Mouse (Mus musculus) hindbrain, embryonic 11.5 days (tissue): ENCODE measurements around the gene Eomes. TPM values are rescaled to one million over a fixed set of nuclear protein-coding genes. Genes with fewer than 3 reads are reported as not detected.

ENCODE experiments used
- ATAC-seq: fragments of 200-750 bp; cut with Nextera tagmentation; 2 replicates; pipeline ENCODE4 v1.8.0; 2017; ENCODE audit warnings: mild to moderate bottlenecking, moderate TSS enrichment, moderate library complexity; ENCODE audit not compliant: low FRiP score
- DNase-seq: peaks from one replicate; pipeline ENCODE4 v3.0.0-alpha.2; 2015; ENCODE audit warnings: low spot score
- H3K27ac ChIP-seq: fragments of 300-500 bp; sonication (generic); 2 replicates; pipeline ENCODE4 v1.5.1; 2014; ENCODE audit warnings: mild to moderate bottlenecking, low read depth, low read length
- H3K27me3 ChIP-seq: fragments of 300-500 bp; sonication (generic); 2 replicates; pipeline ENCODE4 v1.6.1; 2014; ENCODE audit warnings: mild to moderate bottlenecking, low read length, moderate library complexity, mixed read lengths; ENCODE audit not compliant: control insufficient read depth, insufficient read depth
- H3K36me3 ChIP-seq: fragments of 300-500 bp; sonication (generic); 2 replicates; pipeline ENCODE4 v1.6.1; 2014; ENCODE audit warnings: mild to moderate bottlenecking, low read length, moderate library complexity, mixed read lengths; ENCODE audit not compliant: control insufficient read depth, insufficient read depth
- H3K4me1 ChIP-seq: fragments of 300-500 bp; sonication (generic); replicated peaks from 2 replicates; pipeline ENCODE4 v1.6.1; 2014; ENCODE audit warnings: low read length, mixed read lengths; ENCODE audit not compliant: control insufficient read depth, insufficient read depth
- H3K4me2 ChIP-seq: fragments of 300-500 bp; sonication (generic); replicated peaks from 2 replicates; pipeline ENCODE4 v1.6.1; 2014; ENCODE audit warnings: mild to moderate bottlenecking, low read depth, low read length
- H3K4me3 ChIP-seq: fragments of 300-500 bp; sonication (generic); 2 replicates; pipeline ENCODE4 v1.5.1; 2014; ENCODE audit warnings: low read depth, low read length
- H3K9ac ChIP-seq: fragments of 300-500 bp; sonication (generic); 2 replicates; pipeline ENCODE4 v1.6.1; 2014; ENCODE audit warnings: low read depth, low read length
- H3K9me3 ChIP-seq: fragments of 300-500 bp; sonication (generic); 2 replicates; pipeline ENCODE4 v1.6.1; 2016; ENCODE audit warnings: low read length; ENCODE audit not compliant: control insufficient read depth
- WGBS: fragments of 180-500 bp; shearing (Covaris S2); extraction: QIAGEN DNeasy Blood & Tissue Kit; methylation state at CpG from one replicate; pipeline ENCODE4 v1.1.7; 2014; 5-methylcytosine and 5-hydroxymethylcytosine counted together
- polyA plus RNA-seq: library from polyadenylated mRNA; unstranded; fragments of >200 nt; fragmentation: Nextera tagmentation; extraction: Ambion mirVana; gene quantifications from 2 replicates; pipeline ENCODE4 v1.2.1, GENCODE M21; 2014

Gene Eomes
- polyA plus RNA-seq, 1 experiment from 2014 or later: 0.11 TPM

DNA sequence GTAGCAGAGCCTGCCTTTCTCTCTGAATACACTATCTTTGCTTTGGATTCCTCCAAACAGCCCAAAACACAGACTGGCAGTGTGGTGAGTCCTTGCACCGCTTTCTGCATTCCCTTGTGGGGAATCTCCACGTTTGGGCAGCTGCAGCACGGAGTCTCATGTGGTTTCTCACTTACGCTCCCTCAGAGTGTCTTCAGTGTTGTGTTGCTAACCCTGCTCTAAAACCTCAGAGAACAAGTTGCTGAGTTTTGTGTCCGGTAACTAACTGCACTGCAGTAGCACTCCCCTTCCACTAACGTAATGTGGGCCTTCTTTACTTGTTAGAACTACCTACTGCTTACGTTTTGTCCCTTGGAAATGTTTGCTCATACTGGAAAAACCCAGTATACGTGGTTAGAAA lies 41.1 kb downstream of the Eomes start:
- Histone ChIP-seq H3K4me1 (no peaks in the 10 kb centered on the region), H3K4me3 (no peak overlapping the region), H3K4me2 (no peak overlapping the region), H3K9ac (no peak overlapping the region), H3K27me3 (no peaks in the 10 kb centered on the region), H3K27ac (no peak overlapping the region), H3K36me3 (no peaks in the 10 kb centered on the region; the same call in 1 of the 2 replicates), H3K9me3 (no peaks in the 10 kb centered on the region)
- ATAC-seq (no peak), DNase-seq (no peak)
- 69% methylated on average over 8 of the region's 8 CpGs for WGBS

DNA sequence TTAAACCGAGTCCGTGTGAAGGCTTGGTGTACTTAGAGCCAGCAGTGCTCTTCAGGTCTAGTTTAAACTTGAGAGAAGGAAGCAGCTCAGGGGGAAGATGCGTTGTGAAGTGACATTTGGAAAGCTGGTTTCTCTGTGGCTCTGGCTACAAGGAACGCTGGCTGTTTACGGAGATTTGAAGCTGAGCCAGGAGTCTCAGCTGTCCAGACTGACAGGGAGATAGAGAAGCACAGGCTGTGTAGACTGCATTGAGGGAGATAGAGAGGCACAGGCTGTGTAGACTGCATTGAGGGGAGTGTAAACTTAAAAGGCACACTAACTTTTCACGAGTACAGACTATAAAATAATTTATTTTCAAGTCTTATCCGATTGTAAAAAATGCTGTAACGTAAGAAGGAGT lies 42.0 kb downstream of the Eomes start:
- WGBS: 69% methylated on average over 8 of the region's 8 CpGs
- H3K4me2 ChIP-seq: no peak overlapping the region
- H3K4me3 ChIP-seq: no peak overlapping the region
- no peaks in the 10 kb centered on the region for H3K36me3 ChIP-seq
- no peak for ATAC-seq
- no peak overlapping the region for H3K9ac ChIP-seq
- no peak overlapping the region for H3K27ac ChIP-seq
- no peaks in the 10 kb centered on the region for H3K9me3 ChIP-seq
- no peak for DNase-seq
- no peaks in the 10 kb centered on the region for H3K4me1 ChIP-seq
- no peaks in the 10 kb centered on the region for H3K27me3 ChIP-seq

DNA sequence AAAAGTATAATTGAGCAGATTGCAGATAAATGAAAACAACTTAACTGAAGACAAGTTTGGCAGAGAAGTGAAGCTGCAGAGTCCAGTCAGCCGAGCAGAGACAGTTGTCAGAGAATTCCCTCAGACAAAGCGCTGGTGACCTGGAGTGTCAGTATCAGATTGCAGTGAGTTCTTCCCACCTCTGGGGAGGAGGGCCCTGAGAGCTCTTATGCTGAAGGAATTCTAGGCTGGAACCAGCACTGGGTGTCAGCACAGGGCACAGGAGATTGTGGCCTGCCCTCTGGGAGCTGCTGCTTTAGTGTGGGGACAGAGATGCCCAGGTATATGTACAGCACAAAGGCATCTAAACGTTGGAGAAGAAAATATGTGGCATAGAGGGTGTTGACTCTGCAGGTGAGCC lies 42.8 kb downstream of the Eomes start:
- Histone ChIP-seq H3K4me3 (no peak overlapping the region), H3K4me1 (no peaks in the 10 kb centered on the region), H3K4me2 (no peak overlapping the region), H3K27me3 (no peaks in the 10 kb centered on the region), H3K36me3 (no peaks in the 10 kb centered on the region), H3K9me3 (no peaks in the 10 kb centered on the region), H3K27ac (no peak overlapping the region), H3K9ac (no peak overlapping the region)
- WGBS: 23% methylated on average over 3 of the region's 3 CpGs
- no peak for DNase-seq
- no peak for ATAC-seq

DNA sequence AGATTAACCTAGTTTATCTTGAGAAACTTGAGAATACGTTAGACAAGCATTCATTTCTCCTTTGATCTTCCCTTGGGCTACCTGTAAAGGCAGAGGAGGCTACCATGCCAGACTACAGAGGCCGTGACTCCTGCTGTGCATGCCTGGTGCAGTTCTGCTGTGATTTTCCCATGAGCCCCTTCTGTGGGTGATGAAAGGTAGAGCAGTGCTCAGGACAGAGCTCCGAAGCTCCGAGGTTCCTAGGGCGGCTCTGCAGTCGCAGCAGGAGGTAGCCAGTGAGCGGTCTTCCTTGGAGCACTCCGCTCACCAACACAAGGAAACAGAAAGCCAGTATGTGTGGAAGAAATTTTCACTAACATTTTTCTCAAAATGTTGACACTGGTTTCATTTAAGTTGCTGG lies 43.6 kb downstream of the Eomes start:
- no peaks in the 10 kb centered on the region for H3K36me3 ChIP-seq
- H3K4me2 ChIP-seq: no peak overlapping the region
- no peak overlapping the region for H3K9ac ChIP-seq
- no peak for DNase-seq
- 69% methylated on average over 8 of the region's 8 CpGs for WGBS
- H3K9me3 ChIP-seq: no peaks in the 10 kb centered on the region
- H3K27ac ChIP-seq: no peak overlapping the region
- H3K27me3 ChIP-seq: no peaks in the 10 kb centered on the region
- ATAC-seq: no peak
- no peaks in the 10 kb centered on the region for H3K4me1 ChIP-seq
- no peak overlapping the region for H3K4me3 ChIP-seq

DNA sequence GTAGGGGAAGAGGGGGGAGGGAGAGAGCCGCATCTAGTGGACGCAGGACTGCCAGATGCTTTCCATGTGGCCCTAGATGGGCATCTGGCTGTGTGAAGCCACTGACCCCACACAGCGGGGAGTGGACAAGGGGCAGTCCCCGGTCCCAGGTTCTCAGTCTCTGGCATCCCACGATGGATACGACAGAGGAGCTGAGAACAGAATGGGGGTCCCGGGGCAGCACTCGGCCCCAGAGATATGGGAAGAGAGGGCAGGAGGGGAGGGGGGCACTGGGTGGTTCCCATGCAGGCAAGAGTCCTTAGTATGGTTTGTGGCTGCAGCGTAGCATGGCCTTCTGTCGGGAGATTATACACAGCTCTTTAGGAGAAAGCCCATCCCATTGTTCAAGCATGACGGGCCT lies 45.7 kb downstream of the Eomes start:
- no peak for DNase-seq
- WGBS: 72% methylated on average over 11 of the region's 11 CpGs
- no peaks in the 10 kb centered on the region for H3K36me3 ChIP-seq

DNA sequence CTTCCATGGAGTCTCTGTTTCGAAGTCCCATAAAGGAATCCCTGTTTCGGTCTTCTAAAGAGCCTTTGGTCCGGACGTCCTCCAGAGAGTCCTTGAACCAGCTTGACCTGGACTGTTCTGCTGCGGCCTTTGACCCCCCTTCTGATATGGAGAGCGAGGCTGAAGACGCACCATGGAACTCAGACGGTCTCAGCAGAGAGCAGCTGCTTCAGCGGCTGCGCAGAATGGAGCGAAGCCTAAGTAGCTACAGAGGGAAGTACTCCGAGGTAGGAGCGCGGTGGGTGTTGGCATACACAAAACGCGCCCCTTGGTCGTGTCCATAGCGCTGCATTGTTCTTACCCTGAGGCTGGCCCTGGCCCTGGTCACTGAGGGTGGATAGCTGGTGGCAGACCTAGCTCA lies 49.0 kb downstream of the Eomes start:
- no peak for DNase-seq
- Histone ChIP-seq H3K9me3 (no peaks in the 10 kb centered on the region), H3K36me3 (no peaks in the 10 kb centered on the region), H3K4me1 (no peaks in the 10 kb centered on the region), H3K27ac (no peak overlapping the region), H3K9ac (no peak overlapping the region), H3K4me3 (no peak overlapping the region), H3K4me2 (no peak overlapping the region), H3K27me3 (no peaks in the 10 kb centered on the region)
- WGBS: 87% methylated on average over 18 of the region's 18 CpGs
- no peak for ATAC-seq

More for the DNA sequence above, 45.7 kb downstream of the Eomes start:
- H3K4me1 ChIP-seq: no peaks in the 10 kb centered on the region
- no peaks in the 10 kb centered on the region for H3K9me3 ChIP-seq
- no peak overlapping the region for H3K4me3 ChIP-seq
- no peak overlapping the region for H3K9ac ChIP-seq
- ATAC-seq: no peak
- no peak overlapping the region for H3K4me2 ChIP-seq
- no peak overlapping the region for H3K27ac ChIP-seq
- H3K27me3 ChIP-seq: no peaks in the 10 kb centered on the region

DNA sequence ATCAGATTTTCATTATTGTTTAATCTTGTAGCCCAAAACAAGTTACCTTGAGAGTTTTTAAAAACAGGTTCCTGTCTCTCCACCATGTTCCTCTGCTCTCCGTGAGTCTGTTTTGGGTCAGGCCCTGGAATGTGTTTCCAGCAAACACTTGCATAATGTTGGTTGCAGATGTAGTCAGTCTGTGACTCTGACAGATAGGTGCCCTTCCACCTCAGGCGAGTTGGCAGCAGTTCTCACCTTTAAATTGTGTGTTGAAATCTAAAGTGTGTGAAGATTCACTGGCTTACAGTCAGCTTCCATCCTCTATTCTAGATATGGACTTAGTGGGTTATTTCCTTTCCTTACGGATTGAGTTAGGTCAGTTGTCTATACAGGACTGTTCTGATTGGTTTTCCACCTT lies 51.8 kb downstream of the Eomes start:
- no peaks in the 10 kb centered on the region for H3K9me3 ChIP-seq
- H3K27me3 ChIP-seq: no peaks in the 10 kb centered on the region
- no peak overlapping the region for H3K4me2 ChIP-seq
- no peak overlapping the region for H3K27ac ChIP-seq
- DNase-seq (no peak), ATAC-seq (no peak)
- no peak overlapping the region for H3K4me3 ChIP-seq
- H3K36me3 ChIP-seq: 0 out of 2 replicates have a peak, but pooled peaks cover 3% of the 10 kb centered on the region
- no peaks in the 10 kb centered on the region for H3K4me1 ChIP-seq
- H3K9ac ChIP-seq: no peak overlapping the region
- 82% methylated on average over 3 of the region's 3 CpGs for WGBS

DNA sequence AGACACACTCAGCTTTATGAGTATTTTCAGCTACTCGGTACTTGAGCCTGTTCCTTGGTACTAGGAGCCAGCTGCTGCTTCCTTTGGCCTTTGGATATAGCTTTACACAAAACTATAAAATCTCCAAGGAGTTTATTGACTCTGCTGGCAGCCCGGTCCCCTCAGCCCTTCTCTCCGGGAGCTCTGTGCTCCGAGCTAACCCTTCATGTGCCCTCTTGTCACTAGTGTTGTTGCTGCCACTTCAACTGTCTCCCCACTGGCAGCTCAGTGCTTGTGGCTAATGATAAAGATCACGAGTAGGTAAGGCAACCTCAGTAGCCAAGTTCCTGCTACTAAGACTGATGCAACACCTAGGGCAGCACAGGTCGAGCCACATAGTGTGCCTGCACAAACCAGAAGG lies 52.7 kb downstream of the Eomes start:
- Histone ChIP-seq H3K36me3 (0 out of 2 replicates have a peak, but pooled peaks cover 3% of the 10 kb centered on the region), H3K4me1 (no peaks in the 10 kb centered on the region), H3K9ac (no peak overlapping the region), H3K27ac (no peak overlapping the region), H3K9me3 (no peaks in the 10 kb centered on the region), H3K4me3 (no peak overlapping the region), H3K4me2 (no peak overlapping the region), H3K27me3 (no peaks in the 10 kb centered on the region)
- ATAC-seq (no peak), DNase-seq (no peak)
- 89% methylated on average over 6 of the region's 6 CpGs for WGBS

DNA sequence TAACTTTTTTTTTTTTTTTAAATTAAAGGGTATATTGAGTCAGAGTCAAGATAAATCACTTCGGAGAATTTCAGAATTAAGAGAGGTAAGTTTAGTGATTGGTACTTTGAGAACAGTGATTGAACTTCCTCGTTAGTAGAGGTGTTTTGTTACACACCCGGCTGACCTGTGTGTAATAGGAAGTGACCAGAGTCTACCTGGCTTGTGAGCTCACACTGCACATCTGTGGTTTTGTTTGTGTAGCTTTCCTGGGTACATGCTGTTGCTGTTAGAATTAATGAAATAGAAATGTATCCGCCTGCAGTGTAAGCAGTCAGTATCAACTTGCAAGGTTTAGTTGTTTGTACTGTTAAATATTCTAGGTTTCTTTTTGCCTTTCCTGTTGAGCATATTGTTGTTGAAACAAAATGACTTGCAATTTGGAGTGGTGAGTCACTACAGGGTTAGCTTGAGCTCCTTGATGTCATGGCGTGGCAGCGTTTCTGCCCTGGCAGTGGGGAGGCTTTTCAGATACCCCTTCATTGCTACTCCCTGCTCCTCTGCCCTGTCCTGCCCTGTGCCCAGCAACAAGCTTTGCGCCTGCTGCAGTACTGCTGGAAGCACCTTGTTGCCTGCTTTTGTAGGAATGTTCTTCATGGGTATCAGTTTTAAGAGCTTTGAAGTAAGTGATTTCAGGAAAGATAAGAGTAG lies 54.6 kb downstream of the Eomes start:
- Histone ChIP-seq H3K4me3 (no peak overlapping the region), H3K4me1 (no peaks in the 10 kb centered on the region), H3K27me3 (no peaks in the 10 kb centered on the region), H3K4me2 (no peak overlapping the region), H3K9ac (no peak overlapping the region), H3K9me3 (no peaks in the 10 kb centered on the region), H3K27ac (no peak overlapping the region), H3K36me3 (0 out of 2 replicates have a peak, but pooled peaks cover 6% of the 10 kb centered on the region)
- no peak for DNase-seq
- no peak for ATAC-seq
- 90% methylated on average over 7 of the region's 7 CpGs for WGBS
